Comparison of ENCODE assay signal across 9 mouse cellular contexts in the genomic region with DNA sequence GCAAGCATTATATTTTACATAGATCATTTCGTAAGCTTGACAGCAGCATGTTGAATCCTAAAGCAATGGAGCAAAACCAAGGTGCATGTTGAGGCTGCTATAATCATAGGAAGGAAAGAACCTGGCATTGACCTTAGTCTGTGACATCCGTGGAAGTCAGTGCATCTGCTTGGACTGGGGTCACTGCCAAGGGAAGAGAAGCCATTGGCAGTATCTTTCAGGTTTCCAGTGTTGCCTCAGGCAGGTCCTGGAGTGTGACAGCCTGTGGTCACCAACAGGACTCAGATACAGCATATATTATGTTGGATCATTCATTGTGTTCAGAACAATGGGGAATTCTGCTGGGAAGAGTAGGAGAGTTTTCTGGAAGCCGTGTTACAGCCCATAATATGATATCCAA.
"Had no signal": no experiment of that assay in that cellular context is flagged by ENCODE, and none has a peak within 500 bp of the region (broad histone marks: within the 10 kb centered on the region; RNA-seq: fewer than 3 reads in every experiment).

No protein-coding gene starts in this region.

- DNase-seq: kidney, postnatal 14 days; lung, embryonic 14.5 days; lung, postnatal 10 days; lung, postnatal 4 days; midbrain, embryonic 14.5 days; right cerebral cortex, postnatal 4 days; spleen, adult 18-20 months; thymus, adult 18-20 months; thymus, postnatal 14 days had no signal
